Mouse (Mus musculus) testis, postnatal 10 days (tissue): Measurements from ENCODE around the gene Lax1.

Source experiments
- DNase-seq: peaks from one replicate; pipeline ENCODE4 v3.0.0; 2021; ENCODE audit warnings: low spot score

The Lax1 gene

DNA sequence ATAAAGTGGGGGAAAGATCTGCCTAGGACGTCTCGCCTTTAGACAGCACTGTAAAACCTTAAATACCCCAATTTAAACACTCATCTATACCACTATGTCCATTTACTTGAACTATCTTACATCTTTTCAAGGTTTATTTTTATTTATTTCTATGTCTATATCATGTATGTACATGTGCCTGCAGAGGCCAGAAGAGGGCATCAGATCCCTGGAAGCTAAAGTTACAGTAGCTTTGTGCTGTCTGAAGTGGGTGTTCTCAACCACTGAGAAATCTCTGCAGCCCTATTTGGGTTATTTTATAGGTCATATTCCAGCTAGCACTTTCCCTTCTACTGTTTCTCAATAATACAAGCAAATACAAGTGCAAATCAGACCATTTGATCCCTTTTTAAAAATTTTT lies 57.7 kb downstream of the Lax1 start:
- no peak for DNase-seq
